Mouse (Mus musculus) cerebellum, postnatal 36 days (tissue): ENCODE measurements around the gene Gm10840.
"Not testable (repeated sequence)": the region's sequence is repeated elsewhere in the genome, so short reads cannot be mapped to it uniquely, and the experiment has no call there.

Source experiments
- DNase-seq, 2 experiments: peaks; one replicate each; pipeline ENCODE4 v3.0.0; 2021 to 2022; ENCODE audit warnings: mixed read lengths in 2 of 2

Gm10840 gene

DNA sequence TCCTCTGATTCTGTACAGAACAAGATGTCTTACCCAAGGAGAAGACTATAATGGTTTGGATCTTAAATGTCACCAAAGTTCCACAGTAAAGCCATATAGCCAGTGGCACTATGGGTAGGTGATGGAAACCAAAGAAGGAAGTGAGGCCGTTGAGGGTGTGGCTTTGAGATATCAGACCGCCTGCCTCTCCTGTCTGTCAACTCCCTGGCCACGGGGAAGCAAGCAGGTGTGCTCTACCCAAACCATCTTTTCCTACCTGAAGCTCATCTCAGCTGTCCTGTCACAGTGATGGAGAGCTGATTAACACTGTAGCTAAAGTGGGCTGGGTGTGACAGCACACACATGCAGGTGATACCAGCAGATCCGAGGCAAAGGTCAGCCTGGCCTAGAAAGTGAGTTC is 37.6 kb downstream of the Gm10840 start:
- no peak for DNase-seq

DNA sequence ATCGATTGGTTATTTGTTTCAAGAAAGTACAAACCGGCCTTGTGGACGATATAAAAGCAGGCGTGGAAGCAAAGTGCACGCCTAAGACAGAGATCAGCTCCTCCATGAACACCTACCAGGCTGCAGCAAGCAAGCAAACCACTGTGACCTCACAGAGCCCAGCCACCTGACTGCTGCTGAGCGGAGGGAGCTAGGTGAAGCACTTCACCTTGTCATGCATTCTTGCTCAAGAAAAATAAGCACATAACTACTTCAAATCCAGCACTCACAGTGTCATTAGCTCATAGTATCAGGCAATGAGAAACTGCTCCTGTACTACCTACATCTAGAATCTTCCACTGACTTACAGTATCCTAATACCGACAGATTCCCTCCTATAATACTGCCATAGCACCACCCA is 39.3 kb downstream of the Gm10840 start:
- not testable (repeated sequence) for DNase-seq

DNA sequence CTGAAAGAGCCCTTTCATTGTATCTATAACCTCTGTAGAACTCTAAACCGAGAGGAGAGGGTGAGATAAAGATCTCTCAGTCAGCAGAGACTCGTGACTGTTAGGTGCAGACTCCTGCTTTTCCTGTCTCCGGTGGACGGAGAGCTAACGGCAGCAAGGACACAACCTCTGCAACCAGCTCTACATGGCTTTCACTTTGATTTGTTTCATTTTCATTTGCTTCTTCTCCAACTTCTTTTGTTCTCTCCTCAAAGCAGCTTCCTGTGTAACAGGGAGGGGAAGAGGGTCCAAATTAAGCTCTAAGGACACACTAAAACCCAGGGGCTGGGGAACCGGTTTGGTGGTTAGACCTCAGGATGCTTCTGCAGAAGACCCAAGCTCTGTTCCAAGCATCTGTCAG is 40.1 kb downstream of the Gm10840 start:
- DNase-seq: no peak

DNA sequence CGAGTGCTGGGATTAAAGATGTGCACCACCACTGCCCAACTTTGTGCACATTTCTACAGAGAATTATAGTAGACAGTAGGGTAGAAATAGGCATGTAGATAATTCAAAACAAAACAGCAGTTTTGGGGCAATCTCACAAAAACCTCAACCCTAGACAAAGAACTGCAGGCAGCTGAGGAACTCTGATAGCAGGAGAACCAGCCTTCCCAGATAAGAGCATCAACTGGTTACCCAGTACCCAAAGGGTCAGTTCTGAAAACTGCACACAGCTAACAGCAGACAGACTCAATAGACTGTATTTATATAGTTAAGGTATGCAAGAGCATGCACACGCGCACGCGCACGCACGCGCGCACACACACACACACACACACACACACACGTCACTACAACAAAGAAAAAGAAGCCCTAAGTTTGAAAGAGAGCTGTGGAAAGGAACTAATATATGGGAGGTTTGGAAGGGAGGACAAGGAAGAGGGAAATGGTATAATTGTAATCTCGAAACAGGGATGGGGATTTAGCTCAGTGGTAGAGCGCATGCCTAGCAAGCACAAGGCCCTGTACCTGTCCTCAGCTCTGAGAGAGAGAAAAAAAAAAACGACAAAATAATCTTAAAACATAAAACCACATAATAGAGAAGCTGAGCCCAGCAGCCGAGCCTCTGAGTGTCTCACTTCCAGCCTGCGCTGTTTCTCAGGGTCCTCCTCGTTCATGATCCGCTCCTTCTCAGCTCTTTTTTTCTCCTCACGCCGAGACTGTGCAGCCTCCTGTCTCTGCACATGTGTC is 40.9 kb downstream of the Gm10840 start:
- no peak for DNase-seq

DNA sequence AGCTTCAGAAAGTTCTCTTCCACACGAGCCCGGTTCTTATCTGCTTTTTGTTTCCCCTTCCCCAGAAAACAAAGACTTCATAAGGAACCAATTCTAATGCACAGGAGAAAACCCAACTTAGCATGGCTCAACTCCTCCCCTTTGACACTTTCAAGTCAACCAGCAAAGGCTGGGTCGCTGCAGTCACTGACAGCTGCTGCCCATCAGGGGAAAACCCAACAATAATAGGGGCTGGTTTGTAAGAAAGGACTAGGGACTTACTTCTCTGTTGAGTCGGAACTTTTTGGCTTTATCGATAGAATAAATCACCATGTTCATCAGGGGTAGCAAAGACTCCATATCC is 41.4 kb downstream of the Gm10840 start, which contains the start of gene Strada:
Gene Strada (minus strand): TSS at position 46 of the 343 bp plus-strand sequence.
- DNase-seq: no peak
